Mouse (Mus musculus) brain, embryonic 14.5 days (tissue): ENCODE measurements around the gene Ugt1a1.

Experiments used
- CTCF ChIP-seq: fragments of 200-500 bp; IDR thresholded peaks from 2 replicates; pipeline ENCODE4 v1.5.1; 2012; ENCODE audit warnings: inconsistent platforms, mild to moderate bottlenecking, moderate library complexity, borderline replicate concordance; ENCODE audit not compliant: insufficient read depth, insufficient read length; ENCODE audit errors: extremely low read depth
- POLR2A ChIP-seq: fragments of 200-500 bp; IDR thresholded peaks from 2 replicates; pipeline ENCODE4 v1.6.1; 2012; ENCODE audit warnings: mild to moderate bottlenecking, inconsistent platforms, borderline replicate concordance; ENCODE audit not compliant: poor library complexity, insufficient read depth, insufficient read length, severe bottlenecking; ENCODE audit errors: extremely low read depth

- TF ChIP-seq CTCF (no peak), POLR2A (no peak)
Observed at GRCm38 (mm10) chr1:88255466-88255857, 43.7 kb downstream of the Ugt1a1 start.
